Mouse (Mus musculus) embryonic fibroblast, embryonic 13.5 days (primary cell): ENCODE measurements around the gene Cdh13.

Experiments
- CTCF ChIP-seq: IDR thresholded peaks from 2 replicates; pipeline ENCODE4 v1.5.1; 2011; ENCODE audit warnings: mild to moderate bottlenecking, control low read depth, low read length, moderate library complexity, borderline replicate concordance; ENCODE audit not compliant: insufficient read depth
- POLR2A ChIP-seq: IDR thresholded peaks from 2 replicates; pipeline ENCODE4 v1.6.1; 2011; ENCODE audit warnings: low read depth, mild to moderate bottlenecking, control low read depth, low read length, moderate library complexity

GRCm38 (mm10) chr8:118513259-118513658, 229.7 kb downstream of the Cdh13 start:
- TF ChIP-seq CTCF (no peak), POLR2A (no peak)
